19 mouse cellular contexts compared by ENCODE assay signal in the genomic region with DNA sequence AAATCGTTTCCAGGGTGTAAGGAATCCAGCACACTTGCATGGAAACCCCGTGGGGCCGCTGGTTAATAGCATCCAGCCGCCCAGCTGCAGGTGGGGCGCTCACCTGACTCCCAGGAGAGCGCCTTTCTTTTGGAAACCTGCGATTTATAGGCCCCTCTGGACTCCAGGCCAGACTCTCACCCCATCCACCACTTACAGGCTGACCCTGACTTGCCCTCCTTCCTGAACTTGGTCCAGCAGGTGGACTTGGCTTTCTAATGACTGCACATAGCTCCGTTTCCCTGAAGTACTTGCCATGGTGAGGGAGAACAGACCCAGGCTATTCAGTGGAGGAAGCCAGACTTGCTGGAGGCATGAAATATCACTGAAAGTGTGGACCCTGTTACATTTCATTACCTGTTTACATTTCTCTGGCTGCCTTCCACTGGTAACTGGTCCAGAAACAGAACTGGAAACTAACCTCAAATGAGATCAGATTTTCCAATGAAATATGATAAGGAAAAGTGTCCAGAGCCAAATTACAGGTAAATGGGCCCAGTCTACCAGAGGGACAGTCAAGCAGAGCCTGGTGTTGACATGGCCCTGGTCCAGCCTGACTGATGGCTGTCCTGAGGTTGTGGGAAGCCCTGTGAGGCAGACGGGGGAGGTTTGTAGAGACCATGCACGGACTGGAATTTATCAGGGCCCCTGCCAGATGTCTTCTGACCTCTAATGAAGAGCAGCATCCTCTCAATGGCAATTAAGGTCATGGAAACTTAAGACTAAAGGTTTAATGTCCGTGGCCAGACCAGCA. TPM values are rescaled to one million over a fixed set of nuclear protein-coding genes. Genes with fewer than 3 reads are reported as not detected.
DNase-seq lines count a peak whose midpoint lies in the region; ATAC-seq lines count a peak whose summit lies in the region.
"Had no signal": no experiment of that assay in that cellular context is flagged by ENCODE, and none has a peak within 500 bp of the region (broad histone marks: within the 10 kb centered on the region; RNA-seq: fewer than 3 reads in every experiment).

No protein-coding gene starts in this region.

- H3K9ac ChIP-seq in stomach, embryonic 16.5 days (ENCODE audit: low read length) = no peak overlapping the region
- H3K9ac ChIP-seq: heart, embryonic 12.5 days; liver, embryonic 14.5 days had no signal

- intact Hi-C loops in heart, postnatal 36 days (cut with DNase I) = no loop called here

- H3K36me3 ChIP-seq in stomach, embryonic 16.5 days (ENCODE audit: control insufficient read depth, insufficient read depth, low read length) = no peaks in the 10 kb centered on the region
- H3K36me3 ChIP-seq: heart, embryonic 12.5 days; hindbrain, embryonic 10.5 days; midbrain, embryonic 10.5 days had no signal

- H3K27ac ChIP-seq in stomach, embryonic 16.5 days (ENCODE audit: low read length) = no peak overlapping the region
- H3K27ac ChIP-seq: hindbrain, embryonic 10.5 days; liver, embryonic 14.5 days; midbrain, embryonic 10.5 days had no signal

- no peaks in the 10 kb centered on the region for H3K27me3 ChIP-seq in stomach, embryonic 16.5 days (ENCODE audit: control insufficient read depth, insufficient read depth, low read length)

- H3K4me1 ChIP-seq in stomach, embryonic 16.5 days (ENCODE audit: control insufficient read depth, insufficient read depth, low read length) = 0 out of 2 replicates have a peak, but pooled peaks cover 7% of the 10 kb centered on the region
- H3K4me1 ChIP-seq: midbrain, embryonic 10.5 days had no signal

- DNase-seq in heart, adult 11 months = peak; percentile 70
- DNase-seq in heart, postnatal 36 days = no peak
- DNase-seq in kidney, adult 11 months = peak; percentile 60
- DNase-seq in kidney, postnatal 25 days = peak; percentile 21 to 68
- DNase-seq: adrenal gland, postnatal 10 days; cerebellum, adult 9-11 months; gastrocnemius, postnatal 36 days; lung, postnatal 10 days; right cerebral cortex, postnatal 25 days; thymus, postnatal 36 days had no signal

- H3K4me2 ChIP-seq in stomach, embryonic 16.5 days (ENCODE audit: low read depth, low read length) = no peak overlapping the region
- H3K4me2 ChIP-seq: heart, embryonic 12.5 days had no signal

- WGBS in stomach, embryonic 16.5 days = 44% methylated on average over 11 of the region's 11 CpGs

- peak; percentile 55; the same call in 1 of the 2 replicates for ATAC-seq in stomach, embryonic 16.5 days (ENCODE audit: insufficient read depth, low FRiP score)
- ATAC-seq in erythroid progenitor cell, adult 5-6 weeks (replicated peaks; ENCODE audit: low FRiP score, poor library complexity, severe bottlenecking) = no peak
- ATAC-seq in megakaryocyte, adult 5-6 weeks (ENCODE audit: poor library complexity, severe bottlenecking) = no peak

- H3K4me3 ChIP-seq in stomach, embryonic 16.5 days (replicated peaks; ENCODE audit: low read length) = no peak overlapping the region
- H3K4me3 ChIP-seq: erythroblast, embryonic 14.5 days; heart, embryonic 12.5 days; hindbrain, embryonic 10.5 days; midbrain, embryonic 10.5 days had no signal

- H3K9me3 ChIP-seq in stomach, embryonic 16.5 days (replicated peaks; ENCODE audit: control insufficient read depth, low read length) = no peaks in the 10 kb centered on the region
- H3K9me3 ChIP-seq: heart, embryonic 12.5 days; hindbrain, embryonic 10.5 days; midbrain, embryonic 10.5 days had no signal

RNA-seq across cellular contexts. Expression of a gene that starts 9.2 kb away (rescaled TPM):
- total RNA-seq in heart, postnatal 36 days (2021) = 1 to 10 TPM; 1.6 to 2.3 TPM
- 34.5 and 35.2 TPM in 2 replicates for polyA plus RNA-seq in stomach, embryonic 16.5 days (2015; fragmentation: Nextera tagmentation; extraction: Ambion mirVana)
- not detected in 2 replicates for total RNA-seq in erythroid progenitor cell, adult 5-6 weeks (2015; ENCODE audit: low replicate concordance)
- total RNA-seq in erythroid progenitor cell, adult 5-6 weeks (2017; ENCODE audit: low replicate concordance) = not detected in 2 replicates
- total RNA-seq in megakaryocyte, adult 5-6 weeks (2015) = not detected in 2 replicates
- total RNA-seq in megakaryocyte, adult 5-6 weeks (2017) = not detected in 2 replicates
- polyA plus RNA-seq: C2C12; erythroblast, embryonic 14.5 days had no signal

Comparison
In these comparisons a context has a peak if more than half of its experiments do, and no peak if none do; other contexts are left out.
1. DNase-seq: peak in heart, adult 11 months (single experiment), kidney, adult 11 months (single experiment) and kidney, postnatal 25 days (2 of 2); none in heart, postnatal 36 days (0 of 2).